Mouse (Mus musculus) brain, adult 10 weeks (tissue): ENCODE results near the gene Tro. TPM values are rescaled to one million over a fixed set of nuclear protein-coding genes. Genes with fewer than 3 reads are reported as not detected.

Source experiments
- polyA plus RNA-seq: library from polyadenylated mRNA; stranded (reverse); fragments of 350-450 nt; fragmentation: Illumina TruSeq; extraction: RNeasy Lipid Tissue Mini Kit (QIAGEN cat#74804); gene quantifications from one replicate; pipeline ENCODE4 v1.2.3, GENCODE M21; 2015; ENCODE audit warnings: low read depth, low replicate concordance

Tro gene
- polyA plus RNA-seq = 74.6 TPM

DNA sequence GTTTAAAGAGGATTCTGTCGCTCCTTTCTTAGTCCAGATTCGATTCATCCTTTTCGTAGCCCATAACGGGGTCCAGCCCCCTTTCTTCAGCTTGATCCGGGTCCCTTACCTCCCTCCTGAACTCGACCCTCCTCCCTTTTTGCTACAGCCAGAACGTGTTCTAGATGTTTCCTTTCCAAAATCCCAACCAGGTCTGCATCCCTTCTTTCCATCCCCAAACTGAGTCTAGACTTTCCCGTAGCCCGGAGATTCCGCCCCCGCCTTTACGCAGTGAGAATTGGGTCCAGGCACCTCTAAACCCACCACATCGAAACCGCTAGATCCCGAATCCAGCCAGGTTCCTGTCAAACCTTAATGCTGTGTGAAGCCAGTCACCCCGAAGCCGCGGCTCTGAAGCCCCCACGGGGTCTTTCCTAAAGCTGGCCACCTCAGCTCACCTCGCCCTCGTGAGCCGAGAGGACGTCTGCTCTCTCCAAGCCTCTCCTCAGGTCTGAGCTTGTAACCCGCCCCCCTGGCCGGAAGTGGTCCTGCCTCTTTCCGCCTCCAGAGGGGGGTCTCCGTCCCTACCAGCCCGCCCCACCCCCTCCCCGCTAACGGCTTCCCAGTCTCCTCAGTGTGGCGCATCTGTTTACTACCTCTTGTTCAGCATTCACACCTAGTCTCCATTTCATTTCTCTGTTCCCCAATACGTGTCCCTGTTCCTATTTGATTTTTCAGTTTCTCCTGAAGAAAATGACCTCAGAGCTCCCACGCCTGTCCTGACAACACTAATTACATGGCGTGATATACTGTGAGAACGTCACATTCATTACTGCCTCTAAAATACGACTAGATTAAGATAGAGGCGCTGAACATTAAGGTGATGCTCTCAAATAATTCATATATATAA lies at the start of gene Tro:
Gene Tro (minus strand): TSS at position 676 of the 889 bp plus-strand sequence.

Other genes with a start within 250 kb of the Tro start
- gene Tmem29, start 198.4 kb downstream of the Tro start, polyA plus RNA-seq = 45.0 TPM
- gene Alas2, start 110.2 kb downstream of the Tro start, polyA plus RNA-seq = 4.4 TPM
- 1.5 TPM for gene Pfkfb1, start 69.4 kb downstream of the Tro start, polyA plus RNA-seq
- 6.0 TPM for gene Apex2, start 67.7 kb downstream of the Tro start, polyA plus RNA-seq
- 64.1 TPM for gene Maged2, start 156.8 kb upstream of the Tro start, polyA plus RNA-seq